Mouse (Mus musculus): ENCODE measurements around the gene Olfr133. TPM values are rescaled to one million over a fixed set of nuclear protein-coding genes. Genes with fewer than 3 reads are reported as not detected.

Gene Olfr133
- polyA plus RNA-seq (2017; shearing (Covaris generic)) = not detected

GRCm38 (mm10) chr17:38144981-38145380 is at the start of gene Olfr133:
Gene Olfr133 (plus strand): TSS chr17:38145281.

GRCm38 (mm10) chr17:38134426-38134825 is 10.7 kb upstream of the Olfr133 start, which contains the start of gene Olfr132:
Gene Olfr132 (minus strand): TSS chr17:38134526.

GRCm38 (mm10) chr17:38171088-38171487 is 26.0 kb downstream of the Olfr133 start, which contains the start of gene Olfr134:
Gene Olfr134 (plus strand): TSS chr17:38171388.

Other genes starting within 250 kb of the Olfr133 start
- gene Olfr127, start 244.8 kb upstream of the Olfr133 start, polyA plus RNA-seq (2017; shearing (Covaris generic)) = 1 to 10 TPM in 1 of 2 experiments, under 1 TPM in 1; 0.10 to 1.0 TPM
- under 1 TPM; 0.18 to 0.78 TPM for gene Olfr128, start 224.7 kb upstream of the Olfr133 start, polyA plus RNA-seq (2017; shearing (Covaris generic))
- gene Olfr761, start 192.2 kb upstream of the Olfr133 start, polyA plus RNA-seq (2017; shearing (Covaris generic)) = not detected
- gene Olfr129, start 85.2 kb upstream of the Olfr133 start, polyA plus RNA-seq (2017; shearing (Covaris generic)) = under 1 TPM; 0.12 to 0.29 TPM
- gene Olfr130, start 81.4 kb upstream of the Olfr133 start, polyA plus RNA-seq (2017; shearing (Covaris generic)) = not detected
- under 1 TPM in 1 of 2 experiments, not detected in 1; 0.17 TPM for gene Olfr131, start 56.6 kb upstream of the Olfr133 start, polyA plus RNA-seq (2017; shearing (Covaris generic))
- not detected for gene Olfr132, start 10.8 kb upstream of the Olfr133 start, polyA plus RNA-seq (2017; shearing (Covaris generic))
- 1 to 10 TPM in 1 of 2 experiments, under 1 TPM in 1; 0.17 to 1.6 TPM for gene Olfr134, start 26.1 kb downstream of the Olfr133 start, polyA plus RNA-seq (2017; shearing (Covaris generic))
- gene Olfr135, start 59.1 kb downstream of the Olfr133 start, polyA plus RNA-seq (2017; shearing (Covaris generic)) = not detected
- gene Olfr138, start 115.8 kb downstream of the Olfr133 start, polyA plus RNA-seq (2017; shearing (Covaris generic)) = under 1 TPM in 1 of 2 experiments, not detected in 1; 0.23 TPM
- gene Olfr137, start 162.3 kb downstream of the Olfr133 start, polyA plus RNA-seq (2017; shearing (Covaris generic)) = not detected
- 1 to 10 TPM in 1 of 2 experiments, not detected in 1; 1.5 TPM for gene Olfr136, start 184.6 kb downstream of the Olfr133 start, polyA plus RNA-seq (2017; shearing (Covaris generic))

Measured in inflammation-experienced regulatory T-cells (primary cell).